Mouse (Mus musculus): Measurements from ENCODE around the gene Nadsyn1. TPM values are rescaled to one million over a fixed set of nuclear protein-coding genes. Genes with fewer than 3 reads are reported as not detected.

The Nadsyn1 gene
- polyA plus RNA-seq, 1 experiment = 0.16 TPM

DNA sequence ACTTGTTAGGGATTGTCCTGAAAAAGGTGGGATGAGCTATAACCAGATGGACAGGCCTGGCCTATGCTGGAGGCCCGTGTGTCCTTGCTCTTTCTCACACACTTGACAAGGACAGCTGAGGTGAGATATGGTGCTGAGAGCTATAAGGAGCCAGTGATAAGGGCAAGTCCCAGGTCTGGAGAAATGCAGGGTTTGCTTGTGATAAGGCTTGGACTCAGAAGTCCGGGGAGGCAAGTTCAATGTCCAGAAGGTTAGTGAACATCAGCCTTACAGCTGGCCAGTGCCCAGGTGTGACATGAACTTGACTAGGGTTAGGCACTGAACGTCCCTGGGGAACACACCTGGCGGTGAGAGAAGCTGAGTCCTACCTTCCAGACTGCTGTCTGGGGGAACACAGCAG, 70.6 kb downstream of the Nadsyn1 start:
- peaks cover 9% of the 10 kb centered on the region for H3K27me3 ChIP-seq (ENCODE audit: control insufficient read depth)
- H3K4me1 ChIP-seq (ENCODE audit: control insufficient read depth) = peaks cover 10% of the 10 kb centered on the region

DNA sequence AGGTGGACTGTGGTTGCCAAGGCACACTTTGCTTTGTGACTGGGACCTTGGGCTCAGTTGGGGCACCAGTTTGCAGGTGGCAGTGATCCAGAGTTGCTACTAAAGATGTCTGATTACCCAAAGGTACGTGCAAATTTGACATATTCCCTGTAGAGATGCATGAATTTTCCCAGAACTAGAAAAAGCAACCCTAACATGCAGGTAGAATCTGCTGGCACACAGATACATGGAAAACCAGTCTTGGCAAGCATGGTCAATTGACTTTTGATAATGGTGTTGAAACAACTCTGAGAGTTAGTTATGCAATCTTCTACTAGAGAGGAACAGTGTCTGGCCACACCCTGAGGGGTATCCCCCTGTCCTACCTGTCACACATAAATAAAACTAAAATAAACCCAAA, 71.3 kb downstream of the Nadsyn1 start:
- H3K27me3 ChIP-seq (ENCODE audit: control insufficient read depth) = peaks cover 5% of the 10 kb centered on the region
- H3K9me3 ChIP-seq (ENCODE audit: control insufficient read depth, low read length) = no peaks in the 10 kb centered on the region
- no peaks in the 10 kb centered on the region for H3K36me3 ChIP-seq (ENCODE audit: control insufficient read depth)
- H3K4me3 ChIP-seq (replicated peaks) = no peak overlapping the region
- no peak for TF ChIP-seq TAL1 (IDR thresholded peaks at IDR 0.05; ENCODE audit: low read length)
- no peak for TF ChIP-seq GATA1 (IDR thresholded peaks at IDR 0.05; ENCODE audit: low read length)
- H3K4me1 ChIP-seq (ENCODE audit: control insufficient read depth) = peaks cover 6% of the 10 kb centered on the region; the same call in 1 of the 2 replicates

More for the DNA sequence above, 70.6 kb downstream of the Nadsyn1 start:
- no peaks in the 10 kb centered on the region for H3K9me3 ChIP-seq (ENCODE audit: control insufficient read depth, low read length)
- no peak overlapping the region for H3K4me3 ChIP-seq (replicated peaks)
- H3K36me3 ChIP-seq (ENCODE audit: control insufficient read depth) = no peaks in the 10 kb centered on the region
- TF ChIP-seq GATA1 (IDR thresholded peaks at IDR 0.05; ENCODE audit: low read length) (no peak), TAL1 (IDR thresholded peaks at IDR 0.05; ENCODE audit: low read length) (no peak)

DNA sequence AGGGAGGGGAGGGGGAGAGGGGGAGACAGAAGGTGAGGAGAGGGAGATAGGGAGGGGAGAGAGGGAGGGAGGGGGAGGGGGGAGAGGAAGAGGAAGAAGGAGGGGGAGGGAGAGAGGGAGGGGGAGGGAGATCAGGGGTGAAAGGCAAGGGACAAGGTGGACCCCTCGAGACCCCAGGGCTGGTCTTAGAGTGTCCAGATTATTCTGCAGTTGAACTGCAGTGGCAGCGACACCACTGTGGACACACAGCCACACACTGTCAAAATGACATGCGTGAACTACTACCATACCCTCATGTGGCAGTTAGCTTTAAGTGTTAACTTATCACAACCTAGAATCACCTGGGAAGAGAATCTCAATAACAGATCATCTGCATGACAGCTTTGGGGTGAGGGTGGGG, 73.6 kb downstream of the Nadsyn1 start:
- Histone ChIP-seq H3K27me3 (ENCODE audit: control insufficient read depth) (no peaks in the 10 kb centered on the region), H3K9me3 (ENCODE audit: control insufficient read depth, low read length) (no peaks in the 10 kb centered on the region), H3K4me1 (ENCODE audit: control insufficient read depth) (peaks cover 1% of the 10 kb centered on the region; the same call in 1 of the 2 replicates), H3K4me3 (replicated peaks) (no peak overlapping the region), H3K36me3 (ENCODE audit: control insufficient read depth) (no peaks in the 10 kb centered on the region)
- TF ChIP-seq TAL1 (IDR thresholded peaks at IDR 0.05; ENCODE audit: low read length) (no peak), GATA1 (IDR thresholded peaks at IDR 0.05; ENCODE audit: low read length) (no peak)

GRCm38 (mm10) chr7:143748041-143748868, 74.4 kb downstream of the Nadsyn1 start:
- TF ChIP-seq TAL1 (IDR thresholded peaks at IDR 0.05; ENCODE audit: low read length) = no peak
- no peak for TF ChIP-seq GATA1 (IDR thresholded peaks at IDR 0.05; ENCODE audit: low read length)
- no peaks in the 10 kb centered on the region for H3K27me3 ChIP-seq (ENCODE audit: control insufficient read depth)
- no peak overlapping the region for H3K4me3 ChIP-seq (replicated peaks)
- H3K4me1 ChIP-seq (ENCODE audit: control insufficient read depth) = peaks cover 1% of the 10 kb centered on the region; the same call in 1 of the 2 replicates
- no peaks in the 10 kb centered on the region for H3K36me3 ChIP-seq (ENCODE audit: control insufficient read depth)
- no peaks in the 10 kb centered on the region for H3K9me3 ChIP-seq (ENCODE audit: control insufficient read depth, low read length)

Other genes starting within 250 kb of the Nadsyn1 start
- 8.7 and 12.5 TPM in 2 replicates for gene Cars, start 222.8 kb downstream of the Nadsyn1 start, polyA plus RNA-seq (2012)
- gene Tnfrsf26, start 194.1 kb downstream of the Nadsyn1 start, polyA plus RNA-seq (2012) = not detected in 2 replicates
- not detected in 2 replicates for gene Tnfrsf22, start 173.2 kb downstream of the Nadsyn1 start, polyA plus RNA-seq (2012)
- 0.02 and 0.14 TPM in 2 replicates for gene Tnfrsf23, start 137.0 kb downstream of the Nadsyn1 start, polyA plus RNA-seq (2012)
- 0.03 TPM in 1 of 2 replicates, not detected in the other for gene Osbpl5, start 65.9 kb downstream of the Nadsyn1 start, polyA plus RNA-seq (2012)
- gene Mrgprg, start 55.9 kb downstream of the Nadsyn1 start, polyA plus RNA-seq (2012) = not detected in 2 replicates
- gene Mrgpre, start 38.3 kb downstream of the Nadsyn1 start, polyA plus RNA-seq (2012) = not detected in 2 replicates
- gene Dhcr7, start 296 bp upstream of the Nadsyn1 start, polyA plus RNA-seq (2012) = 0.02 and 0.12 TPM in 2 replicates
- not detected in 2 replicates for gene Gm498, start 44.0 kb upstream of the Nadsyn1 start, polyA plus RNA-seq (2012)
- gene Shank2, start 179.1 kb upstream of the Nadsyn1 start, polyA plus RNA-seq (2012) = under 0.01 TPM in 1 of 2 replicates, not detected in the other